Mouse (Mus musculus) testis, adult 2 months (tissue): Measurements from ENCODE around the gene Chkb. TPM values are rescaled to one million over a fixed set of nuclear protein-coding genes. Genes with fewer than 3 reads are reported as not detected.

Experiments used
- H3K27ac ChIP-seq: fragments of 200-500 bp; 2 replicates; pipeline ENCODE4 v1.5.1; 2012; ENCODE audit warnings: low read depth, low read length; ENCODE audit not compliant: control insufficient read depth, insufficient read depth
- H3K27me3 ChIP-seq: fragments of 200-500 bp; 2 replicates; pipeline ENCODE4 v1.6.1; 2012; ENCODE audit warnings: mild to moderate bottlenecking, low read length, moderate library complexity; ENCODE audit not compliant: control insufficient read depth, insufficient read depth
- H3K36me3 ChIP-seq: fragments of 200-500 bp; 2 replicates; pipeline ENCODE4 v1.6.1; 2012; ENCODE audit warnings: mild to moderate bottlenecking, low read length; ENCODE audit not compliant: control insufficient read depth, insufficient read depth
- H3K4me1 ChIP-seq: fragments of 200-500 bp; 2 replicates; pipeline ENCODE4 v1.6.1; 2012; ENCODE audit warnings: low read length; ENCODE audit not compliant: control insufficient read depth, insufficient read depth
- H3K4me3 ChIP-seq: fragments of 200-500 bp; 2 replicates; pipeline ENCODE4 v1.5.1; 2012; ENCODE audit warnings: low read depth, mild to moderate bottlenecking, low read length, moderate library complexity, mixed read lengths; ENCODE audit not compliant: control insufficient read depth
- CTCF ChIP-seq: fragments of 200-500 bp; IDR thresholded peaks from 2 replicates; pipeline ENCODE4 v1.5.1; 2012; ENCODE audit warnings: low read depth, mild to moderate bottlenecking, inconsistent platforms, low read length, moderate library complexity; ENCODE audit not compliant: control insufficient read depth, insufficient read depth, insufficient replicate concordance
- POLR2A ChIP-seq: fragments of 200-500 bp; IDR thresholded peaks from 2 replicates; pipeline ENCODE4 v1.6.1; 2012; ENCODE audit warnings: low read depth, mild to moderate bottlenecking, inconsistent platforms, low read length, moderate library complexity; ENCODE audit not compliant: control insufficient read depth
- polyA plus RNA-seq: library from polyadenylated mRNA; depleted of rRNA; stranded (reverse); fragments of >200 nt; gene quantifications from 2 replicates; pipeline ENCODE4 v1.2.3, GENCODE M21; 2012; rRNA removed

Chkb gene
- 50.7 and 52.8 TPM in 2 replicates for polyA plus RNA-seq

DNA sequence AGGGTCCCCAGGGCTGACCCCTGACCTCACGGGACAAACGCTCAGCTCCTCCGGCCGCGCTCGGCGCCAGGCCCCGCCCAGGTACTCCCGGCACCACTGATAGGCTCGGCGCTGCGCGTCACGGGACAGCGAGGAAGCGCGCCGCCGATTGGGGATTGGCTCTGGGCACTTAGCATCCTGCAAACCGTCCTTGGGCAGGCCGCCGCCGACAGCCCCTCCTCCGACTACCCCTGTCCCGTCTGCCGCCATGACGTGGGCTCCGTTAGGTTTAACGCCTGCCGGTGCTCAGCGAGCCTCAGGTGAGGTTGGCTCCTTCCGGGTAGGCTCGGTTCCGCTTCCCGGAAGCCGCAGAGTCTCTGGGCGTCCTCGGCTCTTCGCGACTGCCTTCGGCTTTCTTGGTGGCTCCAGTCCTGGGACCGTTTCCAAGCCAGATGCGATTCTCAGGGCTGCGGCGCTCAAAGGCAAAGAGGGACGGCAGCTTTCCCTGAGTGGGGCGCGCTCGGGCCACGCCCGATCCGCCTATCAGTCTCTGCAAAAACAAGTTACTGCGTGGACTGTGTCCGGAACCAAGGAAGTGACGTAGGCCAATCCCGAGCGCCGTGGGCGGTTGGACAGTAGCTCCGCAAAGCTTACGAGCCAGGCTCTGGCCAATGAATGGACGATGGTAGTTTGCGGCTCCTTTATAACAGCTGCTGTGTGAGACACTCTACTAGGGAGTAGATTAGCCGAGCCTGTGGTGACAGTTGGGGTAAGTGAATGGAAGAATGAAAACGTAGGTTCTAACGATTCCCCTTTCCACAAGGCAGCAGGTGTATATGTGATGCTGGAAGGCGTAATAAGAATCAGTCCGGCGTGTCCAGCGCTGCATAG, at the start of gene Chkb, which contains the start of the genes C730034F03Rik and Gm44502:
Gene Chkb (minus strand): TSS at position 557 of the 870 bp plus-strand sequence.
Gene C730034F03Rik (plus strand): TSS at position 238 of the 870 bp plus-strand sequence.
Gene Gm44502 (minus strand): TSS at position 345 of the 870 bp plus-strand sequence.
- Histone ChIP-seq H3K27me3 (no peaks in the 10 kb centered on the region), H3K4me1 (peaks cover 19% of the 10 kb centered on the region), H3K27ac (peak within 1 kb of the TSS; percentile 96), H3K4me3 (peak within 1 kb of the TSS; percentile 95), H3K36me3 (no peaks in the 10 kb centered on the region; the same call in 1 of the 2 replicates)
- TF ChIP-seq POLR2A, result peak; percentile 75
- no peak for TF ChIP-seq CTCF

GRCm38 (mm10) chr15:89478622-89479021, 48.9 kb upstream of the Chkb start:
- Histone ChIP-seq H3K27ac (no peak overlapping the region), H3K27me3 (no peaks in the 10 kb centered on the region), H3K4me3 (no peak overlapping the region), H3K36me3 (peaks cover 1% of the 10 kb centered on the region; the same call in 1 of the 2 replicates), H3K4me1 (peaks cover 27% of the 10 kb centered on the region)
- no peak for TF ChIP-seq POLR2A
- TF ChIP-seq CTCF, result no peak

GRCm38 (mm10) chr15:89477806-89478205, 48.1 kb upstream of the Chkb start:
- no peak overlapping the region for H3K27ac ChIP-seq
- no peak overlapping the region for H3K4me3 ChIP-seq
- H3K36me3 ChIP-seq, result peaks cover 1% of the 10 kb centered on the region; the same call in 1 of the 2 replicates
- TF ChIP-seq CTCF (no peak), POLR2A (no peak)
- H3K27me3 ChIP-seq, result no peaks in the 10 kb centered on the region
- H3K4me1 ChIP-seq, result peaks cover 27% of the 10 kb centered on the region

GRCm38 (mm10) chr15:89477091-89477491, 47.4 kb upstream of the Chkb start, which contains the start of gene Arsa:
Gene Arsa (minus strand): TSS chr15:89477425.
- Histone ChIP-seq H3K27me3 (no peaks in the 10 kb centered on the region), H3K4me1 (peaks cover 27% of the 10 kb centered on the region), H3K36me3 (peaks cover 1% of the 10 kb centered on the region; the same call in 1 of the 2 replicates), H3K27ac (peak within 1 kb of the TSS; percentile 63), H3K4me3 (peak within 1 kb of the TSS; percentile 79)
- no peak for TF ChIP-seq CTCF
- TF ChIP-seq POLR2A, result no peak

DNA sequence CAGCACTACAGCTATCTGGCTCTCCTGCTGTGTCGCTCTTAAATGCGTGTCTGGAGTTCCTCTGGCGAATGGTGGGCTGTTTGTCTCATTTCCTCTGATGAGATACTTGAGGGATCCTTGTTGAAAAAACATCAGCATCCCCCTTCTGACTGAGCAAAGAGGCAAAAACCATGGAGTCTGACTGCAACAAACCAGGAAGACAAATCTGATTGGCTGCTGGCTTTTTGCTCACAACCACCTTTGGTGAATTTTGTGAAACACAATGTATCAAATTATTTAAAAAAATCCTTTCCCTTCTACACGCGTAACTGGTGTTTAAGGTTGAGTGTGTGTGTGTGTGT, 46.7 kb upstream of the Chkb start:
- no peak for TF ChIP-seq POLR2A
- TF ChIP-seq CTCF, result no peak
- H3K27ac ChIP-seq, result peak overlapping the region; percentile 63
- no peaks in the 10 kb centered on the region for H3K27me3 ChIP-seq
- peak overlapping the region; percentile 79 for H3K4me3 ChIP-seq
- H3K36me3 ChIP-seq, result peaks cover 1% of the 10 kb centered on the region; the same call in 1 of the 2 replicates
- H3K4me1 ChIP-seq, result peaks cover 27% of the 10 kb centered on the region

DNA sequence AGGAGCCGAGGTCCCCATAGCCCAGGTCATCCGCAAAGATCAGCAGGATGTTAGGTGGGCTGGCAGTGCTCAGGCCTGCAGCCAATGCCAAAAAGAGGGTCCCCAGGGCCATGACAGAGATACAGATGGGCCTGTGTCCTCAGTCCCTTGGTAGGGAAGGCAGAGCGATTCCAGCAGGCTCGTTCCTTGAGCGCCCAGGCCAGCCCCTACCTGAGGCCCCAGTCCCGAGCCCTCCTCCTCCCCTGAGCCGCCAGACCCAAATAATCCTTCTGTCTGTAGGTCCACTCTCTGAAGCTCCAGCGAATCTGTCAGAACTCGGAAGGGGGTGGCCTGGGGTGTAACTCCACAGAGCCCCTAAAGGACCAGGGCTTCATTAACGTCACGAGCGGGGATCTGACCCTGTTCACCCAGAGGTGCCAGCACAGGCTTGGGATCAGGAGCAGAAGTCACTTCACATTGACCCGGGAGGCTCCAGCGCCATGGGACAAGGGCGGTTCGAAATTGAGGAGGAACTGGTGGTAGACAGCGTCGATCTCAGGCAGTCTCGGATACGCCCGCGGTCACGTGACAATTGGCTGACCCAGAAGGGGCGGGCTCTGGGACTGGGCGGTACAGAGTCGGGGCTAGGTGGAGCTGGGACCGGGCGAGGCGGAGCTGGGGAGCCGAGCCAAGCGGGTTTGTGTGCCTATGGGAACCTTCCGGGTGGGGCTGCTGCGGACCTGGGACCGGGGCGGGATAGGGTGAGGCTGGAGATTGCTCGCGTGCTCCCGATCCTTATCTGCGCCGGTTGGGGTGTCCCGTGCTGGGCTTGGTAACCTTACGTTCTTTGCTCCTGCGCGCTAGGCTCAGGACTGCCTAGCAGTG, 46.1 kb upstream of the Chkb start:
- TF ChIP-seq CTCF (no peak), POLR2A (peak; percentile 63)
- Histone ChIP-seq H3K27me3 (no peaks in the 10 kb centered on the region), H3K36me3 (peaks cover 1% of the 10 kb centered on the region; the same call in 1 of the 2 replicates), H3K4me3 (peak overlapping the region; percentile 79), H3K4me1 (peaks cover 27% of the 10 kb centered on the region), H3K27ac (peak overlapping the region; percentile 63)

- H3K27ac ChIP-seq, result peak overlapping the region; percentile 63
- peaks cover 26% of the 10 kb centered on the region for H3K4me1 ChIP-seq
- H3K4me3 ChIP-seq, result peak overlapping the region; percentile 79
- no peaks in the 10 kb centered on the region for H3K27me3 ChIP-seq
- TF ChIP-seq CTCF, result no peak
- no peak for TF ChIP-seq POLR2A
- peaks cover 1% of the 10 kb centered on the region; the same call in 1 of the 2 replicates for H3K36me3 ChIP-seq
Observed at GRCm38 (mm10) chr15:89475293-89475600, 45.5 kb upstream of the Chkb start.
